Mouse (Mus musculus): Measurements from ENCODE around the gene Sp6.

Gene Sp6

DNA sequence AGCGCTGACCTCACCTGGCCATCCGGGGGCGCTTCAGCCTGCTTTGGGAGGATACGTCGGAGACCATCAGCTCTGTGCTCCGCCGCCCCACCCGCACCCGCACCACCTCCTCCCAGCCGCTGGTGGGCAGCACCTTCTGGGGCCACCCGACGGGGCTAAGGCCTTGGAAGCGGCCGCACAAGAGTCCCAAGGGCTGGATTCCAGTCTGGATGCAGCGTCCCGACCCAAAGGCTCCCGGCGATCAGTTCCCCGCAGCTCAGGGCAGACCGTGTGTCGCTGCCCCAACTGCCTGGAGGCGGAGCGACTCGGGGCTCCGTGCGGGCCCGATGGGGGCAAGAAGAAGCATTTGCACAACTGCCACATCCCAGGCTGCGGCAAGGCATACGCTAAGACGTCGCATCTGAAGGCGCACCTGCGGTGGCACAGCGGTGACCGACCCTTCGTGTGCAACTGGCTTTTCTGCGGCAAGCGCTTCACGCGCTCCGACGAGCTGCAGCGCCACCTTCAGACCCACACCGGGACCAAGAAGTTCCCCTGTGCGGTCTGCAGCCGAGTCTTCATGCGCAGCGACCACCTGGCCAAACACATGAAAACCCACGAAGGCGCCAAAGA, 8.8 kb downstream of the Sp6 start:
- DNase-seq (ENCODE audit: low spot score), result peak; percentile 63

GRCm38 (mm10) chr11:97024977-97025376, 11.8 kb downstream of the Sp6 start:
- DNase-seq (ENCODE audit: low spot score), result no peak

GRCm38 (mm10) chr11:97025721-97026344, 12.6 kb downstream of the Sp6 start:
- DNase-seq (ENCODE audit: low spot score), result peak; percentile 81

DNA sequence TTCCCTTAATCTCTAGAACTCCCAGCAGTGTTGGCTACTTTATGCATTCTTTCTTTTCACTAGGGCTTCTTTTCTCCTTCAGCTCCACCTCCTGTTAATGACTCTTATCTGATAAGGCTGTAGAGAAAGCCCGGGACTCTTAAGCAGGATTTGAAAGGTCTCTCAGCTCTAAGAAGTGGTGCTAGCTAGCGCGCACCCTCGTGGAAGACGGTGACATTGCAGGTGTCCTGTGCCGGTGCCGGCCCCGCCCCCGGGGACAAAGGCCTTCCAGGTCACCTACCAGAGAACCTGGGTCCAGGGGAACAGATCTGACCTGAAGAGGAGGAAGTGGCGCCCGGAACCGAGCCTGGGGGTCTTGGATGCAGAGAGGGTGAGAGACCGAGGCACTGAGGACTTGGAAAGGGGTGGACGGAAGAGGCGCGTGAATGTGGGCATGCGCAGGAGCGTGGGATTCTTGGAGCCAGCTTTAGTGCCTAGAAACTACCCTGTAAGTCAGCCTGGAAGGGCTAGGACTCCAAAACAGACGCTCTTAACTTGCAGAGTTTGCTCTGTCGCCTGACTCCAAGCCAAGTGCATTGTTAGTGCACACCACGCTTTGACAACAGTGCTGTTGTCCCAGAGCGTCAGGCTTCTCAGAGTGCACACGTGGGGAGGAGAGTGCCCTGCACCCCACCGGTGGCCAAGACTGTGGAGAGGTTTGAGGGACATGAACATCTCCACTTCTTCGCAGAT, 16.7 kb downstream of the Sp6 start, which contains the start of gene Scrn2:
Gene Scrn2 (plus strand): TSS at position 253 of the 732 bp plus-strand sequence.
- peak; percentile 79 for DNase-seq (ENCODE audit: low spot score)

GRCm38 (mm10) chr11:97030426-97030825, 17.2 kb downstream of the Sp6 start:
- no peak for DNase-seq (ENCODE audit: low spot score)

DNA sequence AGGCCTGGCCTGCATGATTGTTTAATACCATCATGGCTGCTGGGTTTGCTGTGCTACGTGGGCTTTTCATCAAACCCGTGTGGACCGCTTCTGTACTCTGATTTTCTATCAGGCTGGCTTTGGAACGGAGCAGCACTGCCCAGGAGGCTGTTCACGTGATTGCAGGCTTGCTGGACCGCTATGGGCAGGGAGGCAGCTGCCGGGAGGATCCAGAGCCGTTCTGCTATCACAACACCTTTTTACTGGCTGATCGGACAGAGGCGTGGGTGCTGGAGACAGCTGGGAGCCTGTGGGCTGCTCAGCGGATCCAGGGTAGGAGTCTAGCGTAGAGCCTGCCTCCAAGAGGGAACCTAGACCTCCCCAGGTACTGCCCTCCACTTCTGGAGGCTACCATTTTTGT, 18.8 kb downstream of the Sp6 start:
- no peak for DNase-seq (ENCODE audit: low spot score)

DNA sequence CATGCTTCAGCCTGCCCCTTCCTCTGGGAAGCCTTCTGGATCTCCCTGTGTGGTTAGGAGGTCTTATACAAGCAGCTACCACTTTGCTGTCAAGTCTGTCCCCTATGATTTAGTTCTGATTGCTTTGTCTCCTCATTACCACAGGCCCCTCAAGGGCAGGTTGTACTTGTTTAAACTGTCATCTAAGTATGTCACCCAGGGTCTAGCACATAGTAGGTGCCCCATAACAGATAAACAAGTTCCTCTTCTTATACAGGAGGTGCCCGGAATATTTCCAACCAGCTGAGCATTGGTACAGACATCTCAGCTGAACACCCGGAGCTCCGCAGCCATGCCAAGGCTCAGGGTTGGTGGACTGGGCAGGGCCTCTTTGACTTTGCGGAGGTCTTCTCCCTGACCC, 19.3 kb downstream of the Sp6 start:
- no peak for DNase-seq (ENCODE audit: low spot score)

DNA sequence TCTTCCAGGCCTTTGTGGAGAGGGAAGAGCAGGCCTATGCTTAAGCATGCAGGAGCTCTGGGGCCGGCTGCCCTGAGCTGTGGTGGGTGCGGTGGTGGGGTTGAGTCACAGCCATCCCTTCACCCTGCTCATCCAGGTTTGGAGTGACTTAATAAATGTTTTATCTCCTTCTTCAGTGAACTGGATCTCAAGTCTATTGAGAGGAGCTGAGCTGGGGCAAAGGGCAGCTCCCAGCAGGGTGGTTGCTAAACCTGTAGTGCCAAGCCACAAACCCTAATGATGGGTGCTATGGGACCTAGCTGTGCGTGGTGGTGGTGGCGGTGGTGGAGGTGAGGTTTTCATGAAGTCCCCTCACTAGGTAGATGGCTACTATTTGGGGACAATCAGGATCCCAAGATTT, 20.6 kb downstream of the Sp6 start:
- DNase-seq (ENCODE audit: low spot score), result no peak

DNA sequence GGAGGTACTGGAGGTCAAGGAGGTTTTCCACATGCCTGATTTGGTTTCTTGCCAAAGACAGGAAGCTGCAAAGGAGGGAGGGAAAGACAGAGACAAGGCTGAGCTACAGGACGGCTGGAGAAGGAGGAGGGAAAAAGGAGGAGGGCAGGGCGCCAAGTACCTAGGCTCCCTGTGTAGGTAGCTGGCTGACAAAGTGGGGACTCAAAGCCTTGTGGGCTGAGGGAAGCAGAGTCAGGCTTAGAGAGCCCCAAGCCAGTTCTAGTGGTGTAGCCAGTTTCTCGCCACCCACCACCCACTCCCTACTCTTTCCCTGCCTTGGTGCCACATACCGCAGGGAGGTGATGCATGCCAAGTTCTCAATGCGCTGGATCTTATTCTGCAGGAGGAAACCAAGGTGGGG, 22.9 kb downstream of the Sp6 start:
- no peak for DNase-seq (ENCODE audit: low spot score)

DNA sequence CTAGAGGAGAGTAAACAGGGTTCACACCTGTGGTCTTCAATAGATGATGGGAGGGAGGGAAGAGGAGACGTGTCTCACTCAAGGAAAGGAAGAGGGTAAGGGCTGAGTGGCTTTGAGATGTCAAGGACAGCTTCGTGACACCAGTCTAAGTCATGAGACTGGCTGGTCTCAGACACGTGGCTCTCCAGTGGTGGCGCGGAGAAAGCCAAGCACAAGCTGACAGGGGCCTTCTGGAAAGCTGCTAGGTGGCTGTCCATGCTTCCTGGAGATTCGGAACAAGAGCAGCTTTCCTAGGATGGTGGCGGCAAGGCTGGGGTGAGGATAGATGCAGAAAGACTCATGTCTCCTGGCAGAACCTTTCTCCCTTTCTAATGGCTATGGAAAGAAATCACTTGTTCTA, 25.7 kb downstream of the Sp6 start:
- DNase-seq (ENCODE audit: low spot score), result no peak

- no peak for DNase-seq (ENCODE audit: low spot score)
Observed at GRCm38 (mm10) chr11:97040301-97041021, 27.3 kb downstream of the Sp6 start.

DNA sequence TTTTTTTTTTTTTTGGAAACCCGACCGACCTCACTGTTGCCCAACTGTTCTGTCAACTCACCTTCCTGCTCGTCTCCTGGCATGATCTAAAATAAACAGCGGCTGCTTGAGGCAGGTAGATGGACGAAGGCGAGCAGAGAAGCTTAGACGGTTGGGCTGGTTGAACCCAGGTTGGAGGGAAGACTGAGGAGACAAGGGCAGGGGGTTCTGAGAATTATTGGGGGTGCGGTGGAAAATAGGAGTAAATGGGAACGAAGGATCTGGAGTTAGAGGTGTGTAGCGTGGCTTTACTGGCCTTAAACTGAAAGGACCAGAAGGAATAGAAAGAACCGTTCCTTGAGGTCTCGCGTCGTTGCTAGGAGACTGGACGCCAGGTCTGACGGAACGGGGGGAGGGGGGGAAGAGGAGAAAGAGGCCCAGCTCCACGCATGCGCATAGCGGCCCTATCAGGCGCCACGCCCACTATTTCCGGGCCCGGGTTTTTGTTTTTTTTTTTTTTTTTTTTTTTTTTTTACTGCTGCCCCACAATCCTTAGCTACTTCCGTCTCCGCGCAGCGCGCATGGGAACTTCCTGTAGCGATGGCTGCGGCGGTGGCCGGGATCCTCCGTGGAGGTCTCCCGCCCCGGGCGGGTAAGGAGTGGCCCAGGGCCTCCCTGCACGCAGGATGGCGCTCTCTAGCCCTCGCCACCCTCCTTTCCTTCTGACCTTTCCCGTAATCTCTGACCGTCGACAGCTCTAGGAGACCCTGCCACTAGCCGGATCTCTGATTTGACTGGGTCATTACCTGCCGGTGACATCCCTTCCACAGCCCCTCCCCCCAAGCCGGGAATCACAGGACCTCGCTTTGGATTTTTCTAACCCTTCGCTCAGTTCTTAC, 28.1 kb downstream of the Sp6 start, which contains the start of the genes Lrrc46 and Mrpl10:
Gene Lrrc46 (minus strand): TSS at position 386 of the 878 bp plus-strand sequence.
Gene Mrpl10 (plus strand): TSS at position 539 of the 878 bp plus-strand sequence.
- peak; percentile 84 for DNase-seq (ENCODE audit: low spot score)

GRCm38 (mm10) chr11:97044902-97045301, 31.7 kb downstream of the Sp6 start:
- no peak for DNase-seq (ENCODE audit: low spot score)

- DNase-seq (ENCODE audit: low spot score), result no peak
Observed at GRCm38 (mm10) chr11:97045861-97046260, 32.7 kb downstream of the Sp6 start.

- no peak for DNase-seq (ENCODE audit: low spot score)
Observed at GRCm38 (mm10) chr11:97048090-97048650, 35.0 kb downstream of the Sp6 start.

- no peak for DNase-seq (ENCODE audit: low spot score)
Observed at GRCm38 (mm10) chr11:97049492-97050085, 36.4 kb downstream of the Sp6 start.

DNA sequence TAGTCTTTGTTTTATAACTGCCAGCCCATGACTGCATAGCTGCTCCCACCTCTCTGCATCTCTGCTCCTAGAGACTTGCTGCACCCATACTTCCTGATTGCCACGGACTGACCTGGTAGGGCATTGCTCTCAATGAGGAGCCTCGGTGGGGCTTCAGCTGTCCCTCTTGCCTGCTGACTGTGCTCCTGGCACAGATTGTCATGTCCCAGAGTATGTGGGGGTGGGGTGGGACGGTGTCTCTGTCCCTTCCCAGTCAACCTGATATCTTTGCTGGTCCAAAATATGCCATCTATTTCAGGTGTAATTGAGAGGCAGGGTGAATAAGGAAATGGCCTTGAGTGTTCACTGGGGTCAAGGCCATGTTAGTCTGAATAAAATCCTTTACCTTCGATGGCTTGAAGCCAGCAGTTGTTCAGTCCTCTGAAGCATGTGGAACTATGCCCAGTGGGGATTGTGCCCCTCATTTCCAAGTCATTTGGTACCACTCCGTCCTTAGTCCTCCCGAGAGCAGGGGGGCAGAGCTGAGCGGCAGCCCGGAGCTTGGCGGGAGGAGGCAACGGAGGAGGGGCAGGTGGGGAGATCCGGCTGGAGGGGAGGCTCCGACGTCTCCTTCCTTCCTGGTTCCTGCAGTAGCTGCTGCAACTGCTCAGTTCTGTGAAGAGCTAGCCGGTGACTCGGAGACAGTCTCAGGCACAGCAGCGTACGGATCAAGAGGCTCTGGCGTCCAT, 37.2 kb downstream of the Sp6 start, which contains the start of gene Osbpl7:
Gene Osbpl7 (plus strand): TSS at position 413 of the 728 bp plus-strand sequence.
- peak; percentile 81 for DNase-seq (ENCODE audit: low spot score)

GRCm38 (mm10) chr11:97050944-97051586, 37.9 kb downstream of the Sp6 start:
- no peak for DNase-seq (ENCODE audit: low spot score)

DNA sequence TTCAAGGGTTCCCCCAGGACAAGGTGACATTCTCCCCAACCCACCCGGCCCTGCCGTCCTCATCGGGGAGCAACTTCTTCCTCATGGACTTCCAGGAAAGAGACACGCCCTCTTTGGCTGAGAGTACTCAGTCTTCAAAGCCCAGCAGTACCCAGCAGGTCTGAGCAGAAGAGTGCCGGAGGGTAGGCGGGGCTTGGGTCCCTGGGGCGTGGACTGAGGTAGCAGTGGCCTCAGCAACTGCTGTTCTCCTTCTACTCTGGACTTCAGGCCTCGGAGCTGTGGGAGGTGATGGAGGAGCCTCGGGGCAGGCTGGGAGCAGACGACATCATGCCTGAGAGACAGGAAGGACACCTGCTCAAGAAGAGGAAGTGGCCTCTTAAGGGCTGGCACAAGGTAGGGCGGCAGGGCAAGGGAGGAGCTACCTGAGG, 39.0 kb downstream of the Sp6 start:
- no peak for DNase-seq (ENCODE audit: low spot score)

Measured in layer of hippocampus, adult 11-12 months (tissue).